Mouse (Mus musculus) intestine, embryonic 15.5 days (tissue): Measurements from ENCODE around the gene Coq10b. TPM values are rescaled to one million over a fixed set of nuclear protein-coding genes. Genes with fewer than 3 reads are reported as not detected.
"Not testable (repeated sequence)": the region's sequence is repeated elsewhere in the genome, so short reads cannot be mapped to it uniquely, and the experiment has no call there.

ENCODE experiments used
- ATAC-seq: fragments of 200-750 bp; cut with Nextera tagmentation; 2 replicates; pipeline ENCODE4 v1.8.0; 2017; ENCODE audit warnings: moderate TSS enrichment, moderate library complexity
- H3K27ac ChIP-seq: fragments of 300-500 bp; sonication (generic); 2 replicates; pipeline ENCODE4 v1.5.1; 2015; ENCODE audit warnings: mild to moderate bottlenecking, inconsistent platforms
- H3K27me3 ChIP-seq: fragments of 300-500 bp; sonication (generic); replicated peaks from 2 replicates; pipeline ENCODE4 v1.6.1; 2015; ENCODE audit warnings: inconsistent platforms
- H3K36me3 ChIP-seq: fragments of 300-500 bp; sonication (generic); 2 replicates; pipeline ENCODE4 v1.6.1; 2015; ENCODE audit warnings: inconsistent platforms
- H3K4me1 ChIP-seq: fragments of 300-500 bp; sonication (generic); replicated peaks from 2 replicates; pipeline ENCODE4 v1.6.1; 2015; ENCODE audit warnings: inconsistent platforms
- H3K4me2 ChIP-seq: fragments of 300-500 bp; sonication (generic); replicated peaks from 2 replicates; pipeline ENCODE4 v1.6.1; 2015; ENCODE audit warnings: mild to moderate bottlenecking, inconsistent platforms
- H3K4me3 ChIP-seq: fragments of 300-500 bp; sonication (generic); replicated peaks from 2 replicates; pipeline ENCODE4 v1.5.1; 2015; ENCODE audit warnings: inconsistent platforms
- H3K9ac ChIP-seq: fragments of 300-500 bp; sonication (generic); 2 replicates; pipeline ENCODE4 v1.6.1; 2015; ENCODE audit warnings: inconsistent platforms
- H3K9me3 ChIP-seq: fragments of 300-500 bp; sonication (generic); 2 replicates; pipeline ENCODE4 v1.6.1; 2016; ENCODE audit warnings: inconsistent platforms
- WGBS: fragments of 180-500 bp; shearing (Covaris S2); methylation state at CpG from one replicate; pipeline ENCODE4 v1.1.7; 2015; 5-methylcytosine and 5-hydroxymethylcytosine counted together
- polyA plus RNA-seq: library from polyadenylated mRNA; unstranded; fragments of >200 nt; fragmentation: Nextera tagmentation; extraction: Ambion mirVana; gene quantifications from 2 replicates; pipeline ENCODE4 v1.2.1, GENCODE M21; 2015

Gene Coq10b
- polyA plus RNA-seq, 1 experiment from 2014 or later, result 17.8 TPM

GRCm38 (mm10) chr1:55039944-55040343 lies 12.6 kb upstream of the Coq10b start:
- H3K9ac ChIP-seq, result no peak overlapping the region
- no peaks in the 10 kb centered on the region for H3K36me3 ChIP-seq
- H3K4me2 ChIP-seq, result no peak overlapping the region
- 84% methylated on average over 1 of the region's 1 CpGs for WGBS
- no peaks in the 10 kb centered on the region for H3K27me3 ChIP-seq
- no peak overlapping the region for H3K4me3 ChIP-seq
- H3K9me3 ChIP-seq, result peaks cover 4% of the 10 kb centered on the region; the same call in 1 of the 2 replicates
- ATAC-seq, result no peak
- H3K4me1 ChIP-seq, result no peaks in the 10 kb centered on the region
- no peak overlapping the region for H3K27ac ChIP-seq

GRCm38 (mm10) chr1:55041691-55042090 lies 10.9 kb upstream of the Coq10b start:
- H3K27ac ChIP-seq, result no peak overlapping the region
- H3K36me3 ChIP-seq, result no peaks in the 10 kb centered on the region
- H3K4me2 ChIP-seq, result no peak overlapping the region
- H3K4me3 ChIP-seq, result no peak overlapping the region
- H3K9ac ChIP-seq, result no peak overlapping the region
- no peaks in the 10 kb centered on the region for H3K4me1 ChIP-seq
- WGBS, result 86% methylated on average over 4 of the region's 4 CpGs
- no peaks in the 10 kb centered on the region for H3K27me3 ChIP-seq
- no peak for ATAC-seq
- H3K9me3 ChIP-seq, result peaks cover 4% of the 10 kb centered on the region; the same call in 1 of the 2 replicates

GRCm38 (mm10) chr1:55042246-55042645 lies 10.3 kb upstream of the Coq10b start:
- no peaks in the 10 kb centered on the region for H3K4me1 ChIP-seq

GRCm38 (mm10) chr1:55043164-55043563 lies 9.4 kb upstream of the Coq10b start:
- H3K4me2 ChIP-seq, result no peak overlapping the region
- no peaks in the 10 kb centered on the region for H3K4me1 ChIP-seq
- no peak overlapping the region for H3K9ac ChIP-seq
- no peak for ATAC-seq
- H3K9me3 ChIP-seq, result peaks cover 4% of the 10 kb centered on the region; the same call in 1 of the 2 replicates
- no peak overlapping the region for H3K4me3 ChIP-seq
- H3K27ac ChIP-seq, result no peak overlapping the region
- 74% methylated on average over 3 of the region's 3 CpGs for WGBS
- H3K36me3 ChIP-seq, result no peaks in the 10 kb centered on the region
- no peaks in the 10 kb centered on the region for H3K27me3 ChIP-seq

More at GRCm38 (mm10) chr1:55042246-55042645, 10.3 kb upstream of the Coq10b start:
- H3K36me3 ChIP-seq, result no peaks in the 10 kb centered on the region
- no peak overlapping the region for H3K4me2 ChIP-seq
- no peaks in the 10 kb centered on the region for H3K27me3 ChIP-seq
- 55% methylated on average over 1 of the region's 1 CpGs for WGBS
- H3K4me3 ChIP-seq, result no peak overlapping the region
- no peak for ATAC-seq
- no peak overlapping the region for H3K9ac ChIP-seq
- no peak overlapping the region for H3K27ac ChIP-seq
- peaks cover 4% of the 10 kb centered on the region; the same call in 1 of the 2 replicates for H3K9me3 ChIP-seq

GRCm38 (mm10) chr1:55048841-55049587 lies 3.6 kb upstream of the Coq10b start:
- Histone ChIP-seq H3K4me1 (peaks cover 3% of the 10 kb centered on the region; the same call in 1 of the 2 replicates), H3K27me3 (no peaks in the 10 kb centered on the region), H3K9ac (no peak overlapping the region), H3K4me2 (no peak overlapping the region), H3K9me3 (no peaks in the 10 kb centered on the region), H3K27ac (no peak overlapping the region), H3K4me3 (no peak overlapping the region), H3K36me3 (no peaks in the 10 kb centered on the region)
- 67% methylated on average over 4 of the region's 4 CpGs for WGBS
- no peak for ATAC-seq

GRCm38 (mm10) chr1:55051671-55052070 lies 899 bp upstream of the Coq10b start:
- no peaks in the 10 kb centered on the region for H3K9me3 ChIP-seq
- no peak for ATAC-seq
- no peak overlapping the region for H3K27ac ChIP-seq
- no peak overlapping the region for H3K9ac ChIP-seq
- peak overlapping the region; percentile 81; the same call in 1 of the 2 replicates for H3K4me2 ChIP-seq
- peaks cover 3% of the 10 kb centered on the region; the same call in 1 of the 2 replicates for H3K4me1 ChIP-seq
- WGBS, result 70% methylated on average over 3 of the region's 3 CpGs
- no peak overlapping the region for H3K4me3 ChIP-seq
- H3K27me3 ChIP-seq, result no peaks in the 10 kb centered on the region
- H3K36me3 ChIP-seq, result 0 out of 2 replicates have a peak, but pooled peaks cover 4% of the 10 kb centered on the region

GRCm38 (mm10) chr1:55053005-55053404 lies 435 bp downstream of the Coq10b start:
- no peaks in the 10 kb centered on the region for H3K27me3 ChIP-seq
- ATAC-seq, result peak; percentile 89
- peak overlapping the region; percentile 51 for H3K4me2 ChIP-seq
- peaks cover 3% of the 10 kb centered on the region; the same call in 1 of the 2 replicates for H3K4me1 ChIP-seq
- H3K4me3 ChIP-seq, result peak overlapping the region; percentile 88
- H3K9ac ChIP-seq, result peak overlapping the region; percentile 62
- 0 out of 2 replicates have a peak, but pooled peaks cover 4% of the 10 kb centered on the region for H3K36me3 ChIP-seq
- H3K9me3 ChIP-seq, result no peaks in the 10 kb centered on the region
- whole genome bisulfite sequencing, result under 1% methylated on average over 42 of the region's 42 CpGs
- peak overlapping the region; percentile 80 for H3K27ac ChIP-seq

- no peaks in the 10 kb centered on the region for H3K9me3 ChIP-seq
- peaks cover 3% of the 10 kb centered on the region; the same call in 1 of the 2 replicates for H3K4me1 ChIP-seq
- H3K36me3 ChIP-seq, result 0 out of 2 replicates have a peak, but pooled peaks cover 4% of the 10 kb centered on the region
- ATAC-seq, result no peak
- no peaks in the 10 kb centered on the region for H3K27me3 ChIP-seq
- H3K4me3 ChIP-seq, result peak overlapping the region; percentile 88
- peak overlapping the region; percentile 62; the same call in 1 of the 2 replicates for H3K9ac ChIP-seq
- 68% methylated on average over 4 of the region's 4 CpGs for WGBS
- peak overlapping the region; percentile 51 for H3K4me2 ChIP-seq
- no peak overlapping the region for H3K27ac ChIP-seq
These were observed 1.0 kb downstream of the Coq10b start for GRCm38 (mm10) chr1:55053596-55053995.

- H3K4me2 ChIP-seq, result no peak overlapping the region
- ATAC-seq, result no peak
- H3K9ac ChIP-seq, result no peak overlapping the region
- no peak overlapping the region for H3K27ac ChIP-seq
- H3K4me3 ChIP-seq, result no peak overlapping the region
- peaks cover 3% of the 10 kb centered on the region; the same call in 1 of the 2 replicates for H3K4me1 ChIP-seq
- 78% methylated on average over 5 of the region's 5 CpGs for WGBS
- no peaks in the 10 kb centered on the region for H3K9me3 ChIP-seq
- no peaks in the 10 kb centered on the region for H3K27me3 ChIP-seq
- H3K36me3 ChIP-seq, result 0 out of 2 replicates have a peak, but pooled peaks cover 4% of the 10 kb centered on the region
These were observed 2.9 kb downstream of the Coq10b start for GRCm38 (mm10) chr1:55055322-55056115.

- 96% methylated on average over 2 of the region's 3 CpGs for WGBS
- not testable (repeated sequence) for H3K36me3 ChIP-seq, H3K9ac ChIP-seq, H3K9me3 ChIP-seq, H3K4me3 ChIP-seq, H3K27ac ChIP-seq, H3K27me3 ChIP-seq, ATAC-seq, H3K4me2 ChIP-seq, H3K4me1 ChIP-seq
These were observed 5.8 kb downstream of the Coq10b start for GRCm38 (mm10) chr1:55058383-55058782.

- no peaks in the 10 kb centered on the region for H3K4me1 ChIP-seq
- no peak overlapping the region for H3K9ac ChIP-seq
- no peak for ATAC-seq
- H3K27me3 ChIP-seq, result no peaks in the 10 kb centered on the region
- H3K9me3 ChIP-seq, result no peaks in the 10 kb centered on the region
- no peak overlapping the region for H3K4me2 ChIP-seq
- peaks cover 7% of the 10 kb centered on the region; the same call in 1 of the 2 replicates for H3K36me3 ChIP-seq
- WGBS, result 91% methylated on average over 5 of the region's 5 CpGs
- H3K27ac ChIP-seq, result no peak overlapping the region
- H3K4me3 ChIP-seq, result no peak overlapping the region
These were observed 8.5 kb downstream of the Coq10b start for GRCm38 (mm10) chr1:55061099-55061498.

- Histone ChIP-seq H3K27ac (no peak overlapping the region), H3K4me1 (no peaks in the 10 kb centered on the region), H3K36me3 (peaks cover 5% of the 10 kb centered on the region; the same call in 1 of the 2 replicates), H3K27me3 (no peaks in the 10 kb centered on the region), H3K4me2 (no peak overlapping the region), H3K9me3 (no peaks in the 10 kb centered on the region), H3K9ac (no peak overlapping the region), H3K4me3 (no peak overlapping the region)
- ATAC-seq, result no peak
- WGBS, result 80% methylated on average over 4 of the region's 4 CpGs
These were observed 9.2 kb downstream of the Coq10b start for GRCm38 (mm10) chr1:55061772-55062171.
